Mouse (Mus musculus) neutrophil, adult 83 days (primary cell): ENCODE results near the gene Arl16. TPM values are rescaled to one million over a fixed set of nuclear protein-coding genes. Genes with fewer than 3 reads are reported as not detected.

Experiments used
- total RNA-seq, 2 experiments: library from RNA; stranded (reverse); gene quantifications; one replicate each; pipeline ENCODE4 v1.2.4; 2023

The Arl16 gene
- 10 to 100 TPM in 1 of 2 experiments, 1 to 10 TPM in 1; 8.7 to 10.5 TPM for total RNA-seq

DNA sequence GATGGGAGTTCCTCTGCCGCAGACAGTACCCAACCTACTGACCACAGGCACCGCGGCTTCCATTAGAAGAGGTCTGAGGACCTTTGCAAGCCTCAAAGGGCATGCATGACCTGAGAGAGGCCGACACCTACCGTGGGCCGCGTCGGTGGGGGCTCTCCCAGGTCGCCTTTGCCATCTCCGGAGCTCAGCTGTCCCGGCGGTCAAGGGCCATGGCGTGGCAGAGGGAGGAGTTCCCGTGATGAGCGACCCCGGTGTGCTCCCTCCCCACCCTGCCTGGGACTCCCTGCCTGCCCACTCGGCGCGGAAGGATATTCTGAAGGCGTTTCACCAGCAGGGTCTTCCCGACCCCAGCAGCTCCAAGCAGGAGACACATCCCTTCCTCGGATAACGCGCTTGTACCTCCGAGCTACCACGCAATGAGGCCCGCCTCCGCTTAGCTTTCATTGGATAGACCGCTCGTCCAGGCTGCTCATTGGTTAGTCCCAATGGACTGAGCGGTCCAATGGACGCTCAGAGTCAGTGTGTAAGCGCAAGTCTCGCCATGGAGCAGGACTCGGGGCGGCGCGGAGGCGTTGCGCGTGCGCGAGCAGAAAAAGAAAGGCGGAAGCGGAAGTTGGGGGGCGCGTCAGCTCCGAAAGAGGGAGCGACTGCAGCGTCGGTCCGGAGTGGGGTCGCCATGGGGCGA is at the start of gene Arl16:
Gene Arl16 (minus strand): TSS at position 557 of the 685 bp plus-strand sequence.

DNA sequence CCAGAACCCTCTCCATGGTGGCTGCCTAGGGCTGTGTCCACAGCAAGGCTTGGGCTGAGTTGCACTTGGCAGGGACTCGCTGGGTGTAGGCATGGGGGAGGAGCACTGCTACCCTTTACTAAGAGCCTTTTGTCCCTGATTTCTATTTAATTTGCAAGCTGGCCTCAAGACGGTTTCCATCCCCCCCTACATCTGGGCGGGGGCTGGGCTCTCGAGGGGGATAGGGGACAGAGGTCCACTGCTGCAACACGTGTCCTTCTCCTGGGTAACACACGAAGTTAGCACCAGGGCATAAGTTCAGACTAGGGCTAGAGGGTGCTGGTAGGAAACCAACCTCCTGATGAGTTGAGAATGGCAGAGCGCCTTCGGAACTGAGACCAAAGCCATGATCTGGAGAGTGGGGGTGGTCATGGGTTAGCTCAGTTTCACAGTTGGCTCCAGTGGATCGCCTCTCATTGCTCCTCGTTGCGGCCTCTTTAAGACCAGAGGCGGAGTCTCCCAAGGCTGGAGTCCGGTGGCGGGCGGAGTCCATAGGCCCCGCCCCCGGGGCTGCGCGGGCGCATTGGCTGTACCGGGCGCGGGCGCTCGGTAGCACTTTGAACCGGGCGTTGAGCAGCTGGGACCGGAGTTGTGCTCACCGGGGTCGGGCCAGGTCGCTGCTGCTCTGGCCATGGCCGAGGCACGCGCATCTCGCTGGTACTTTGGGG is 24.1 kb upstream of the Arl16 start, which contains the start of gene Slc25a10:
Gene Slc25a10 (plus strand): TSS at position 524 of the 707 bp plus-strand sequence.

DNA sequence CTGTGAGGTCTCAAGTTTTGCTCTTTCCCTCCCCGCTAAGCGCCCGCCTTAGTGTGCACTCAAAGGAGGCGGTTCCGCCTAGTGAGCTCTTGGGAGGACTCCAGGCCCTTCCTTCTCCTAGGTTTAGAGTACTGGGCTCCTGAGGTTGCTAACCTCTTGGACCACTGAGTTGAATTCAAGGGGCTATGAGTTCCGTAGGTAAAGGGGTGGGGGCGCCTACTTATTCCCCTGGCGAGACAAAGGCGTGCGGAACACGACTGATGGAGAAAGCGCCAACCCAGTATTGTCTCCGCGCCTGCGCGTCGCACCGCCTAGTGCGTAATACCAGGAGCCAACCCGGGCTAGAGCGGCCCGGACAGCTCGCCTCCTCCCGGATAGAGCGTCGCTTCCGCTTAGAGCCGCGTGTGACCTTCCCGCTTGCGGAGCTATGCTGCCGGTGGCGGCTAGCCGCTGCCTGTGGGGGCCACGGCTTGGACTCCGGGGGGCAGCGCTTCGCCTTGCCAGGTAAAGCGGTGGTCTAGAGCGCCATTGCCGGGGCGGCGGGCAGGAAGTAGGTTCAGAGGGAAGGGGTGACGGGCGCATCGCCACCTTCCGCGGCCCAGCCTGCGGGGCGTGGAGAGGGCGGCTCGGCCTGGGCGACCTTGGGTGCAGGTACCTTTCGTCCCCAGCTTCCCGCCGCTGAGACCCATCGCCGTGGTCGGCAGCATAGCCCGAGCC is 17.0 kb upstream of the Arl16 start, which contains the start of gene Mrpl12:
Gene Mrpl12 (plus strand): TSS at position 349 of the 717 bp plus-strand sequence.

DNA sequence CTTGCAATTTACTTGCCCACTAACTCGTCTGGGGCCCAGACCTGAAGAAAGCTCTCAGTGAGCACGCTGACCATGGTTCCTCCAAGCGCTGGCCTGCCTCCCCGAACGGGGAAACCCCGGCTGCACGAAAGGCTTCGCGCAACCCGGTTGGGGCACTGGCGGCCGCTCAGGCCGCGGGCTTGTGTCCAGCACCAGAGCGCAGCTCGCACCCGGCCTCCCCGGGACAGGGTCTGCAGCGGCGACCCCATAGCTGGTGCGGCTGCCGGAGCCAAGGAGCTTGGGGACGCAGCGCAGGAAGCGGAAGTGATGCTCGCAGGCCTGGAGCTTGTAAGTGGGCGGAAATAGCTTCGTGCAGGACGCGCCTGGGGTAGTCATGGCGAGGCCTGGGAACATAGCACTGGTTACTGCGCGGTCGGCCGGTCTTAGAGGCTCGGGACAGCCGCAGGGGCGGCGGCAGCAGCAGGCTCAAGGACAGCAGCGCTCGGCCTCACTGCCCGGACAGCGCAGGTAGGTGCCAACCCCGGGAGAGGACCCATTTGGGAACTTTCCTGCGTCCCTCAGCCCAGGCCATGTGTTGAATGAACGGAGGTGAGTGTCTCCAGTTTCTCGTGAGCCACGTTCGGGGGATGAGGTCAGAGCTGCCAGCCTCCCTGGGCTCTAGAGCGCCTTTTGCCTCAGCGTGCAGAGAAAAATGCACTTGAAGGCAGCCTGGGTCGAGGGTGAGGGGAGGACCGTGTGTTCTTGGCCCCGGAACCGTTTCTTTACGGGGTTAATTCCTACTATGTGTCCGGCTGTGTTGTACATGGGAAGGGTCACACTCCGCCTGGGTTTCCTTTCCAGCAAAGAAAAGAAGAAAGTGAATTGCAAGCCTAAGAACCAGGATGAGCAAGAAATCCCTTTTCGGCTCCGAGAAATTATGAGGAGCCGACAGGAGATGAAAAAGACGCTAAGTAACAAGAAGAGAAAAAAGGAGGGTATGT is 9.3 kb downstream of the Arl16 start, which contains the start of the genes Oxld1 and Ccdc137:
Gene Oxld1 (minus strand): TSS at position 297 of the 980 bp plus-strand sequence.
Gene Ccdc137 (plus strand): TSS at position 344 of the 980 bp plus-strand sequence.

DNA sequence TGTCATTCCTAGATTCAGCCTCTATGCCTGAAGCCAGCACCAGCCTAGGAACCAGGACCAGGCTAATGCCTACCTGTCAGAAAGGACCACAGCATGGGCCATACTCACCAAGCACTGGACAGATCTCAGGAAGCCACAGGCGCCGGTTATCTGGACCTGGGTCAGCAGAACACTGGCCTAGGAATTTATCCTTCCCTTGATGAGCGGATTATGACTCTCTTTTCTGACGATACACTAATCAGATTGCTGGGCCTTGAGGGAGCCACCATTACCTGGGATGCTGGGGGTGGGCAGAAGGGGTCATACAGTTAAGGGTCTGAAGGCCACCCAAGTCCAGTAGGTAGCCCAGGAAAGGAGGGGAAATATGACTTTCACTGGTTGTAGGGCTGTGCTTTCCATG is 14.1 kb downstream of the Arl16 start, which contains the start of gene Pde6g:
Gene Pde6g (minus strand): TSS at position 195 of the 400 bp plus-strand sequence.

DNA sequence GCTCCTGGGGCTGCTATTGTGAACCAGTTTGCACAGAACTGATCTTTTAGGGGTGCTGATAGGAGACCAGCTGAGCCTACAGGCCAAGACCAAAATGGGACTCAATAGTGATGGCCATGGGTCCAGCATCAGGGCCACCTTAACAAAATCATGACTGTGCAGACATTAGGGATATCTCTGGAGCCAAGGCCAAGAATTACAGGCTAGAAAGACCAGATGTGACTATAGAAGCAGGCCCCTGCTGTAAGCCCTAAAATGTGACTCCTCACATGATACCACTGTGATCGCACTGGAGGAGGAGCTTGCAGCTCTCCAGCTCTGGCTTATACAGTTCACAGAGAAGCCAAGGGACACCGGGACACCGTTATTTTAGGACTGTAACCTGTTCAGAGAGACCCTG is 25.1 kb downstream of the Arl16 start, which contains the start of gene Tspan10:
Gene Tspan10 (plus strand): TSS at position 301 of the 400 bp plus-strand sequence.

DNA sequence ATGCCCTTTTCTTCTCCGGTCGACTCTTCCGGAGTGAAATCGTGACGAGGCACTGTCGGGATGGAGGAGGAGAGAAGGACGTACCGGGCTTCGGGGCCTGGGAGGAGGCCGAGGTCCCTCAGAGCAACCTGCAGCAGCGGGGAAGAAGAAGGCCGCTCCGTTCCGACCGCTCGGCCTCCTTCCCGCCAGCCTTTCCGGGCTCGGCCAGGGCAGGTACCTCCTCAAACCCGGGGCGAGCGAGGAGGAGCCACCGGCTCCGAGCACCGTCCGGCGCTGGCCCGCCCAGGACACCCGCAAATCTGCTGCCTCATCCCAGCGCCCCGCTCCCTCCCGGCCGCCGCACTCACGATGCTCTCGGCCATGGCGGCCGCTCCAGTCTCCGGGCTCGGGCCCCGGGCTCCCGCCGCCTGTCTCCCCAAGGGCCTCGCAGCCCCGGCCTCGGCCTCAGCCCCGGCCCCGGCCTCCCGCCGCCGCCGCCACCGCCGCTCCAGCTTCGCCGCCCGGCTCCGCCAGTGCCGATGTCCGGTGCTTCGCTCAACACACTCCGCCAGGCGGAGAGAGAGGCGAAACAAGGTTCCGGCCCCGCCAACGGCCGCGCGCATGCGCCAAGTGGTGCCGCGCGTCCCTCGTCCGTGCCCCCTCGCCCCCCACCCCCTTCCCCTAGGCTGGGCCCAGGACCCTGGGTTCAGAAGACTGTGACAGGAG is 30.1 kb downstream of the Arl16 start, which contains the start of gene Nploc4:
Gene Nploc4 (minus strand): TSS at position 557 of the 705 bp plus-strand sequence.

Other genes starting within 250 kb of the Arl16 start
- 1 to 10 TPM; 3.8 to 5.6 TPM for gene Bahcc1, start 234.7 kb downstream of the Arl16 start, total RNA-seq
- 1,000 to 10,000 TPM; 3,735 to 3,853 TPM for gene Actg1, start 119.1 kb downstream of the Arl16 start, total RNA-seq
- gene Fscn2, start 106.1 kb downstream of the Arl16 start, total RNA-seq, result under 1 TPM; 0.53 to 0.61 TPM
- gene Faap100, start 88.8 kb downstream of the Arl16 start, total RNA-seq, result 10 to 100 TPM; 11.2 to 13.9 TPM
- gene Nploc4, start 29.9 kb downstream of the Arl16 start, total RNA-seq, result 10 to 100 TPM; 48.6 to 50.6 TPM
- gene Tspan10, start 25.0 kb downstream of the Arl16 start, total RNA-seq, result 1 to 10 TPM in 1 of 2 experiments, not detected in 1; 6.7 TPM
- not detected for gene Pde6g, start 14.1 kb downstream of the Arl16 start, total RNA-seq
- gene Oxld1, start 9.5 kb downstream of the Arl16 start, total RNA-seq, result 1 to 10 TPM; 4.1 to 7.9 TPM
- 10 to 100 TPM; 12.4 to 14.5 TPM for gene Ccdc137, start 9.5 kb downstream of the Arl16 start, total RNA-seq
- gene Mrpl12, start 17.0 kb upstream of the Arl16 start, total RNA-seq, result 10 to 100 TPM; 18.3 to 23.1 TPM
- 10 to 100 TPM; 16.4 to 19.3 TPM for gene Slc25a10, start 24.2 kb upstream of the Arl16 start, total RNA-seq
- gene Gcgr, start 63.1 kb upstream of the Arl16 start, total RNA-seq, result not detected
- gene Mcrip1, start 82.1 kb upstream of the Arl16 start, total RNA-seq, result 10 to 100 TPM; 34.2 to 37.3 TPM
- gene Ppp1r27, start 83.5 kb upstream of the Arl16 start, total RNA-seq, result under 1 TPM in 1 of 2 experiments, not detected in 1; 0.75 TPM
- 100 to 1,000 TPM; 266 to 274 TPM for gene P4hb, start 105.6 kb upstream of the Arl16 start, total RNA-seq
- 100 to 1,000 TPM; 361 to 393 TPM for gene Arhgdia, start 114.0 kb upstream of the Arl16 start, total RNA-seq
- 100 to 1,000 TPM; 143 to 147 TPM for gene Alyref, start 130.8 kb upstream of the Arl16 start, total RNA-seq
- gene Anapc11, start 130.8 kb upstream of the Arl16 start, total RNA-seq, result 10 to 100 TPM; 49.3 to 52.8 TPM
- 1 to 10 TPM; 1.2 to 1.5 TPM for gene Npb, start 140.9 kb upstream of the Arl16 start, total RNA-seq
- gene Pcyt2, start 150.3 kb upstream of the Arl16 start, total RNA-seq, result 10 to 100 TPM; 37.2 to 38.3 TPM
- 100 to 1,000 TPM; 119 to 120 TPM for gene Sirt7, start 157.6 kb upstream of the Arl16 start, total RNA-seq
- 100 to 1,000 TPM; 107 to 135 TPM for gene Mafg, start 166.0 kb upstream of the Arl16 start, total RNA-seq
- 1 to 10 TPM; 1.1 to 1.2 TPM for gene Pycr1, start 176.2 kb upstream of the Arl16 start, total RNA-seq
- gene Myadml2, start 180.6 kb upstream of the Arl16 start, total RNA-seq, result not detected
- under 1 TPM in 1 of 2 experiments, not detected in 1; 0.39 TPM for gene Notum, start 193.6 kb upstream of the Arl16 start, total RNA-seq
- 10 to 100 TPM; 85.4 to 88.2 TPM for gene Aspscr1, start 205.4 kb upstream of the Arl16 start, total RNA-seq
- 10 to 100 TPM; 33.5 to 39.0 TPM for gene Cenpx, start 246.1 kb upstream of the Arl16 start, total RNA-seq
- gene Lrrc45, start 246.3 kb upstream of the Arl16 start, total RNA-seq, result 10 to 100 TPM; 12.8 to 17.1 TPM